Mouse (Mus musculus) v-Abl transformed pro-B cells (cell line): ENCODE results near the gene Ap5s1.

Experiments used
- in situ Hi-C, 2 experiments: fragments of 400-800 bp; cut with MboI; formaldehyde crosslinking; loops; one replicate each; pipeline ENCODE4 v1.15.1; 2025; ENCODE audit not compliant: unreplicated experiment in 2 of 2

The Ap5s1 gene

GRCm38 (mm10) chr2:131186771-131187601 lies 19.9 kb upstream of the Ap5s1 start, which contains the start of the genes Cdc25b and Spef1:
Cdc25b (plus strand) TSS chr2:131186949.
Spef1 (minus strand) TSS chr2:131187282.
- in situ Hi-C loops, result no loop called here

DNA sequence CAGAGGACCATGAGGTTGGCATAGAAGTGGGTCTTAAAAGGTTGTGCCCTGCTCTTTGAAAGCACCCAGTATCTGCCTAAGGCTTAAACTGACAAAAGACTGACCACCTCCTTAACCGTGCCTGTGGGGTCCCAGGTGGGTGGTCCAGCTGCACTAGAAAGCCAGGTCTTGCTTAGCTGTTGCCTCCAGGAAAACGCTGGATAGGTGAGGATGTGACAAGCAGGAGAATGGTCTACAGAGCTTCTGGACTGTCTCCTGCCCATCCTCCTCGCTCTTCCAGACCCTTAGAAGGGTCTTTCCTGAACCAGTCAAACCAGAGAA lies 19.3 kb upstream of the Ap5s1 start:
- in situ Hi-C loops, result no loop called here

DNA sequence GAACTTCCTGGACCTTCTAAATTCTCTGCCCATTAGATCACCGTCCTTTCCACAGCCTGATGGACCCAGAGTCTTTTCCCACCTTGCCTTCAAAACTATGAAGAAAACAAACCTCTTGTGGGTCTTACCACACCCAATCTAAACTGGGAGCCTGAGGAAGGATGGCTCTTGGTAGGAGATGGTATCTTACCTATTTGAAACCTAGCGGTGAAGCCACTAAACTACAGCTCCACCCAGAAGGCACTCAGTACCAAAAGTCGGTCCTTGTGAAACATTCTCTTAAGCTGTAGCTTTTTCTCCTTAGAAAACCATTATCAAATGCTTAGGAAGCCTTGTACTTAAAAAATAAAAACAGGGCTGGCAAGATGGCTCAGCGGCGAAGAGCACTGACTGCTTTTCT lies 18.6 kb upstream of the Ap5s1 start:
- in situ Hi-C loops, result no loop called here

DNA sequence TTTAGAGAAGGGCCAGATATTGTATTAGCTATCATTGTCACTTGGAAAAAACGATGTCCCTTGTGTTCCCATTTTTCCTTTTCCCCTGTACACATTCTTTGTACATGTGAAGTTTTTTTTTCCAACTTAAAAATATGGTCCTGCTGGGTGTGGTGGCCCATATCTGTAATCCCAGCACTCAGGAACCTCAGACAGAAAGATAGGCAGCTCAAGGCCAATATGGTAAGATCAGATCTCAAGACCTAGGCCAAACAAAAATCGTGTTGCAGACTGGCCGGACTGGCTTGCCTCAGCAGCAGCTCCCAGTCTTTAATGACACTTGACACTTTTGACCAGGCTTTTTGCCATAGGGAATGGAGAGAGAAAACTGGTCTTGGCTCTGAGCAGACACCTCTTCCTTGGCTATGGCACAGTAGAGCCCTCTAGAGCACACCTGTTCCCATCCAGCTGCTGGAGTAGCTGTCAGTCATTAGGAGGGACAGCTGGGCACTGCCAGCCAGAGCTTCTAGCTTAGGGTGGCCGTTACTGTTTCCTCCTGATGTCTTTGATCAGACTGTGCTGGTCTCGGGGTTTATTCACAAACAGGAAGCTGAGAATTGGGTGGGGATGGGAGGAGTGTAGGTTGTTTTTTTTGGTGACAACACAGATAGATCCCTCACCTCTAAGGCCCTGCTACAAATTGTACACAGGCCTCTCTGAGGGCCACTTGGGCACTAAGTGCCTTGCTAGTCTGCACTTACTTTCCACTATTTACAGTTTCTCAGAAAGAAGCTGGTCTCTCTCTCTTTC lies 17.2 kb upstream of the Ap5s1 start:
- in situ Hi-C loops, result no loop called here

GRCm38 (mm10) chr2:131190344-131191004 lies 16.4 kb upstream of the Ap5s1 start:
- in situ Hi-C loops, result no loop called here

GRCm38 (mm10) chr2:131191005-131191390 lies 15.9 kb upstream of the Ap5s1 start:
- in situ Hi-C loops, result no loop called here

GRCm38 (mm10) chr2:131196606-131197316 lies 10.1 kb upstream of the Ap5s1 start:
- in situ Hi-C loops, result no loop called here

- in situ Hi-C loops, result no loop called here
Measured at GRCm38 (mm10) chr2:131200710-131201109, 6.2 kb upstream of the Ap5s1 start.

- in situ Hi-C loops, result no loop called here
Measured at GRCm38 (mm10) chr2:131201262-131201661, 5.6 kb upstream of the Ap5s1 start.

GRCm38 (mm10) chr2:131203816-131204409 lies 3.0 kb upstream of the Ap5s1 start:
- in situ Hi-C loops, result no loop called here

DNA sequence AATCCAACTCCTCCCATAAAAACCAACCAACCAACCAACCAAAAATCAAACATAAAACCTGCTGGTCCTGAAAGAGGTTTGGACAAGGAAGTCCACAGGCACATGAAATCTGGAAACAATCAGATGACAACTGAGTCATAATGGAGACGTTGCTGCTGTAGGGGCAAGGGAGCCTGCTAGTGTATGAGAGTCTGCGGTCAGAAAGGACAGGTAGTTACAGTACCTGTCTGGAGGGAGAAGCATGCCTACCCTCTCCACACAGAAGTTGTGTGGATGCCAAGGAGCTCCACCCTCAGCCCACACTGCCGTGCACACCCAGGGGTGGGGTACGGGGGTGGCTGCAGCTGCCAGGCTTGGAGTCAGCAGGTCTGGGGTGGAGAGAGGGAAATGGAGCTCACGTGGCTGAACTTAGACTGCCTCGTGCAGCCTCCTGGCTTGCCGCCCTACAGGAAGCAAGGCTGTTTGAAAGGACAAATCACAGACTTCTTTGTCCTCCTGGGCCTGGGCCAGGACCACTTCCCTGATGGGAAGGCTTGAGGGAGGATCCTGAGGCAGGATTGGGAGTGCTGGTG lies 2.4 kb upstream of the Ap5s1 start:
- in situ Hi-C loops, result no loop called here

GRCm38 (mm10) chr2:131205521-131206182 lies 1.2 kb upstream of the Ap5s1 start:
- in situ Hi-C loops, result loop anchor here in 1 of 2 experiments (5.0 kb wide), 1 partner anchor 47 kb away; no protein-coding TSS in a partner anchor

DNA sequence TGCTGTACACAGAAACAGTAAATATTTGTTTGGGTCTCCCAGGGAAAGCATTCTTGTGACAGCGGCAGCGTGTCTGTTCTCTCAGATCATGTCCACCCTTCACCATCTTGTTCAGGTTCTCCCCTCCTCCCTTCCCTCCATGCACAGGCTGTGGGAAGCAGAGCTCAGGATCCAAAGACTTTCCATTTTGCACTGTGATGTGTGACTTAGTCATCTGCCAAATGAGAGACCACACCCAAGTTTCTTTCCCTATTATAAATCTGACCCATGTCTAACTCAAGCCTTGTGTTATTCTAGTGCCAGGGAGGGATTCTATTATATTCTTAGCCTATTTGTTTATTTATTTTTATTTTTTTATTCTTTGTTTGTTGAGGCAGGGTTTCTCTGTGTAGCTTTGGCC lies 1.5 kb downstream of the Ap5s1 start:
- in situ Hi-C loops, result loop anchor here in 1 of 2 experiments (5.0 kb wide), 1 partner anchor 44 kb away; no protein-coding TSS in a partner anchor

- in situ Hi-C loops, result loop anchor here in 1 of 2 experiments (5.0 kb wide), 1 partner anchor 43 kb away; no protein-coding TSS in a partner anchor
Measured at GRCm38 (mm10) chr2:131209125-131209795, 2.4 kb downstream of the Ap5s1 start.

DNA sequence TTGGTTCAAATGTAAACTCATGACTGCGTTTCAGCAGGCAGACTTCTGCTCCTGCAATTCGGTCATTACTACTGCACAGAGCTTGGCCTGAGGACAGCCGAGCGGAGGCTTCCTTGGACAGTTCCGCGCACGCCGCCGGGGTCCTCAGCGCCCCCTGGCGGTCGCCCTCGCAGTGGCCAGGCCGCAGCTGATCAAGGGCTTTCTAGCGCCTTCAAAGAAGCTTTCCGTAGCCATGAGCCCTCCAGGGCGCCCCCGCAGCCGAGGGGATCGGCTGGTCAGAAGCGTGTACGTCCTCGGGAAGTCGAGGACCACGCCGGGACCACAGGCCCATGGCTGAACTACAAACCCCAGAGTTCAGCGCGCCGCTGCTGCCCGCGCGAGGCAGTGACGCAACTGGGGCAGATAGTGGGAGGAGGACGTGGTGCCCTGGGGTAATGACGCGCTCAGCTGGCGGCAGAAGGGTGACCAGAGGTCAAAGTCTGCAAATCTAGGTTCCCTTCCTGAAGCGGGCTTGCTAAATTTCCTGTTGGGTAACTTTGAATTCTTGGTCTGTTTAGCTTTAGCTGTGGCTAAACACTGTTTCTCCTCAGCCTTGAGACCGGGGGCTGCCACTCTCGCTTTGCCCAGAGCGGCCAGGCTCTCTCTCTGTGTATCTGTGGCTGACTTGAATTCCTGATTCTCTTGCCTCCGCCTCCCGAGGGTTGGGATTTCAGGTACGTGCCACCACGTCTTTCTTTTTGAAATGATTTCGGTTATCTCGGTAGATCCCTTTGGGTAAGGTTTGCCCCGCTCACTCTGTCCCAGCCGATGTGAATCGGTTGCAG lies 3.3 kb downstream of the Ap5s1 start:
- in situ Hi-C loops, result loop anchor here (5.0 kb wide), 2 partner anchors 33 to 42 kb away; no protein-coding TSS in a partner anchor

DNA sequence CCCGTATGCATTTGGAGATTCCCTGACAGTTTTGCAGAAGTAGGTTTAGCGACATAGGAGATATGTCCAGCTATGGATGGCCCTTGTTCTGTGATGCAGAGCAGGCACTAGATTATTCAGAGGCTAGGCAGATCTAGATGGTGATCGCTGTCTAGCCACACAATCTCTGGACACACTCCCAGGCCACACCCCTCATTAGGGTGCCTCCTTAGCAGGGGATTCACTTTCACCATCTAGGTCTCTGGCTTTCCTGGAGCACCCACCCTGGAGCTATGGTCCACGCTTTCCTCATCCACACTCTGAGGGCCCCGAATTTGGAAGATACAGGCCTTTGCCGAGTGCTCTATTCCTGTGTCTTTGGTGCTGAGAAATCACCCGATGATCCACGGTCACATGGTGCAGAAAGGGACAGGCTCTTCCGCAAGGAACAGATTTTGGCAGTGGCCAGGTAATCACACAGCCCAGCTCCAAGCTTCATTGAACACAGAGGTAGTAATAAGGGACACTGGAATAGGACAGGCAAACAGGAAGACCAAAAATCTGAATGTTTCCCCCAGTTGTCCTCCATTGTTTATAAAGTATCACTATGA lies 4.2 kb downstream of the Ap5s1 start:
- in situ Hi-C loops, result loop anchor here (5.0 kb wide), 1 partner anchor 34 kb away; no protein-coding TSS in a partner anchor

DNA sequence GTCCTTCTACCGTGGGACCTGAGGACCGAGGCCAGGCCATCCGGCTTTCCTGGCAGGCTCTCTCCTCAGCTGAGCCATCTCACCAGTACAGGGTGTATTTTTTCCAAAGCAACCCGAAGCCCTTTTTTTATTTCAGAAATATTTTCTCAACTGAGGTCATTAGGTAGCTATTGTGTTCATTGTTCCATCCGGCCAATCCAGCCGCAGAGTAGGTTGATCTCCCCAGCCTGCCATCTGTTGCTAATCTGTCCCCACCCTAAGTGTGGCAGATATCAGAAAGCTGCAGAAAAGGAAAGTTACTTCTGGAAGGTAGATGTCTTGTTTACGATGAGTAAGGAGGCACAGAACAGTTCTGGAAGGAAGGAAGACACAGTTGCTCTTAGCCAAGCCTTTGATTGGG lies 6.9 kb downstream of the Ap5s1 start:
- in situ Hi-C loops, result loop anchor here (5.0 kb wide), 1 partner anchor 36 kb away; no protein-coding TSS in a partner anchor
